Mouse (Mus musculus) lung, postnatal 0 days (tissue): ENCODE measurements around the gene Cfap61.

Experiments
- CTCF ChIP-seq: IDR thresholded peaks from 2 replicates; pipeline ENCODE4 v1.5.1; 2016; ENCODE audit warnings: antibody characterized with exemption, mild to moderate bottlenecking
- EP300 ChIP-seq: IDR thresholded peaks from 2 replicates; pipeline ENCODE4 v1.6.1; 2016; ENCODE audit warnings: antibody characterized with exemption, mild to moderate bottlenecking, control low read depth

GRCm38 (mm10) chr2:146125129-146125528 lies 190.5 kb downstream of the Cfap61 start:
- TF ChIP-seq CTCF (no peak), EP300 (no peak)
